Mouse (Mus musculus) E14TG2a.4 (cell line): ENCODE measurements at regions not wholly inside any gene's neighbourhood (a gene's known extent, or its start where the extent isn't known, plus 50 kb on each side); places are given as distances from the start of the nearest gene placed in this dataset.

Source experiments
- CTCF ChIP-seq: conservative IDR thresholded peaks from 2 replicates; pipeline ENCODE4 v1.5.1; 2014; ENCODE audit warnings: low read length
- POU5F1 ChIP-seq: IDR thresholded peaks from 2 replicates; pipeline ENCODE4 v1.6.1; 2014; ENCODE audit warnings: low read length, borderline replicate concordance

DNA sequence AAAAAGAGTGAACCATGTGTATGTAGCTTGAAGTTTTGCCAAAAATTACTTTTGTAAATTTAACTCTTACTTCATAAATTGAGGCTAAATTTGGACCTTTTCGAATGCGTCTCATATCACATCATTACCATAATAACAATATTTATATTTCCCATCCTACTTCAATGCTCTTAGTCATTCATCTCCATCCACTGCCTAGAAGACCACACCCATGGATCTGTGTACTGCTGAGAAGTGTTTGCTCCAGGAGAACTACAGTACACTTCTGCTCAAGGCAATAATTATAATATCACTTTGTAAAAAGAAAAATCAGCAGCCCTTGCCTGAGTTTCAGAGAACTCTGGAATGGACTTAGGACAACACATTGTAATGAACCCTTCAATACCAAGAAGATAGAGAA, 133.6 kb downstream of the Mat2b start:
- TF ChIP-seq CTCF = no peak
- TF ChIP-seq POU5F1 = no peak
